Mouse (Mus musculus) heart, adult 11 months (tissue): Measurements from ENCODE around the gene A630010A05Rik.
"Not testable (repeated sequence)": the region's sequence is repeated elsewhere in the genome, so short reads cannot be mapped to it uniquely, and the experiment has no call there.

ENCODE experiments used
- DNase-seq: peaks from one replicate; pipeline ENCODE4 v3.0.0; 2022

Gene A630010A05Rik

GRCm38 (mm10) chr16:14562017-14562416 is at the start of gene A630010A05Rik:
A630010A05Rik (plus strand) TSS chr16:14562317.
- DNase-seq = no peak

- DNase-seq = no peak
These were observed 26.4 kb upstream of the A630010A05Rik start for GRCm38 (mm10) chr16:14535766-14536165.

- not testable (repeated sequence) for DNase-seq
These were observed 4.9 kb upstream of the A630010A05Rik start for GRCm38 (mm10) chr16:14557191-14557590.
